Mouse (Mus musculus): ENCODE results near the gene Acp7.

The Acp7 gene

DNA sequence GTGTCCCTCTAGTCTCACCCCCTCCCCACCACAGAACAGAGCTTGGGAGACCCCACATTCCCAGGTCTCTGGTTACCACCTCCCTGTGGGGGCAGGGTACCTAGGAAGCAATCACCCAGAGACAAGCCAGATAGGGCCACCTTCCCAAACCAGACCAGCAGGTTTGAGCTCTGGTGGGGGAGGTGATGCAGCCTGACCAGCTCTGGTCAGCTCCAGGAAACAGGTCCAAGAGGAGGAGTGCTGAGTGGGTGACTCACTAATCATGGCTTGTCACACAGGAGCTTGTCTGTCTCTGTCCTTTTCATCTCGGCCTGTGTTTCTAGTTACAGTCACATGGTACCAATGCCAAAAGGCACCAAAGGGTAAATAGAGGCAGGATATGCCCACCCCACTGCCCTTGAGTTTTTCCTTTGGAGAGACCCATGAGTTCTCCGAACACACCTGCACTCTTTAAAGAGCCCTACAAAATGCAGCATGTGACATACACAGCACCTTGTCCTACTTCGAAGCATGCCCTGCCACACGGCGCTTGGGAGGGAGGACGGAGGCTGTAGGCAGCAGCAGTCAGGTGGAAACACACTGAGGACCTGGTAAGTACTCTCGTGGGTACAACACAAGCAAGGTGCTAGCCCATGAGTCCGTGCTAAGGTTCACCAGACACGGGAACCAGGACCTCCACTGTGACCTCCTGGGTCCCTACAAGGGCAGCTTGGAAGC is 53.1 kb downstream of the Acp7 start:
- in situ Hi-C loops (cut with MboI, MseI): no loop called here

GRCm38 (mm10) chr7:28576271-28576914 is 54.7 kb downstream of the Acp7 start:
- in situ Hi-C loops (cut with MboI, MseI): no loop called here

- in situ Hi-C loops (cut with MboI, MseI): no loop called here
These were observed 55.5 kb downstream of the Acp7 start for GRCm38 (mm10) chr7:28575597-28575996.

DNA sequence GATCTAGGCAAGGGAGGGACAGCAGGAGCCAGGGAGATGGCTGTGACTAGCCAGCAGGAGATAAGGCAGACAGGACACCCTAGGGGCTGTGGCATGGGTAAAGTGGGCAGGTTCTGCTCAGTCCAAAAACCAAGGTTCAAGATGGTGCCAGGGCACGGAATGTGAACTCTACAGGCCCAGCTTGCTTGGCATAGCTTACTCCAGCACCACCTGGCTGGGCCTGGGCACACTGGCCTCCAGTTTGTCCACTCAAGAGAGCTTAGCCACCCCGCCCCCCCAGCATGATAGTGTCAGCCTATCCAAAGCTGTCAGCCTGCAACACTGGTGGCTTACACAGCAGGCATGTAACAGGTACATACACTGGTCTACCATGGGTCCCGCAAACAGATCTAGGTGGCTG is 57.9 kb downstream of the Acp7 start:
- in situ Hi-C loops (cut with MboI, MseI): no loop called here

GRCm38 (mm10) chr7:28572689-28573088 is 58.4 kb downstream of the Acp7 start:
- in situ Hi-C loops (cut with MboI, MseI): no loop called here

DNA sequence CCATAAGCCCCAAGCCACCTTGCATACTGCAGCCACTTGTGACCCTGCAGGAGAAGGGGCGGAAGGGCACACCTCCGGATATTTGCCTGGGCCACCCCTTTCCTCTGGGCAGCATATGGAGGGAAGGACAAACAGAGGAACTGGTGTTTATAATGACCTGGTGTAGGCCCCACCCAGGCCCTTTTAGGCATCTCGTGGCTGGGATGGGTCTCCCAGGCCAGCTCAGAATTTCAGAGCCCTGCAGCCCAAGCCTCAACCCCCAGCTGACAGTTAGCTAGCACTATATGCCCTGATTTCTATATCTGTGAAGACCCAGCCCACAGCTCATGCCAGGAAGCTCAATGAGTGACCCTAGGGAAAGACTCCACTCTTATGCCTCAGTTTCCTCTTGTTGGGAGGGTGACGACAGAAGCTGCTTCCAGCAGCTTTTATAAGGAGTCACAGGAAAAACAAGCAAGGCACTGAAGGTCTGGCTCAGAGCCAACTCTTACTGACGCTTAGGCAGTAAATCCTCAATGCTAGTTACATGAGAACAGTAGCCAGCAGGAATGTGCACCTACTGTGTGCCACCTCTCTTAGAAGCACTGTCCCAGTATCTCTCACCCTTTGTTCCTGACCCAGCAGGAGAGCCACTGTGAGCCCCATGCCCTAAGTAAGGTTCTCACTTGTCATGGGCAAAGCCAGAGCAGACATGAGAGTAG is 60.0 kb downstream of the Acp7 start:
- in situ Hi-C loops (cut with MboI, MseI): no loop called here

GRCm38 (mm10) chr7:28570291-28570981 is 60.7 kb downstream of the Acp7 start:
- in situ Hi-C loops (cut with MboI, MseI): no loop called here

DNA sequence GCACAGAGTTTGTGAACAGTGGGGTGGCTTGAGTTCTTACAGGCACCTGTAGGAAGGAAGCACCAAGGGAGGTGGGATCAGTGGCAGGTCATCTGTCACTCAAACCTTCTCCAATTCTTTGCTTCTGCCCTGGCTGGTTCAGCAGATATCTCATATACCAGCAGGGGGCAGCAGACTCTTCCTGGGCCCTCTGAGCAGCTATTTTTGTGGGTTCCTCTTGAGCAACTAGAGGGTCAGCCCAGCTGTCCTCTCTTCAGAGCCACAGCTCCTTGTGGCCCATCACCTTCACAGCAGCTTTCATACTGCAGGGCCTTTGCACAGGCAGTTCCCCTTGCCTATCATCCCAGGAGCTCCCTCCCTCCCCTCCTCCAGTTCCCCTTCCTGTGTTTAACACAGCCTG is 62.9 kb downstream of the Acp7 start:
- in situ Hi-C loops (cut with MboI, MseI): loop anchor here in 1 of 2 experiments (5.0 kb wide), 1 partner anchor 34 kb away; no protein-coding TSS in a partner anchor

- in situ Hi-C loops (cut with MboI, MseI): loop anchor here in 1 of 2 experiments (5.0 kb wide), 1 partner anchor 35 kb away; no protein-coding TSS in a partner anchor
These were observed 63.6 kb downstream of the Acp7 start for GRCm38 (mm10) chr7:28567539-28567938.

GRCm38 (mm10) chr7:28565407-28565806 is 65.7 kb downstream of the Acp7 start:
- in situ Hi-C loops (cut with MboI, MseI): loop anchor here in 1 of 2 experiments (5.0 kb wide), 1 partner anchor 37 kb away; no protein-coding TSS in a partner anchor

GRCm38 (mm10) chr7:28562951-28563350 is 68.2 kb downstream of the Acp7 start:
- in situ Hi-C loops (cut with MboI, MseI): no loop called here

DNA sequence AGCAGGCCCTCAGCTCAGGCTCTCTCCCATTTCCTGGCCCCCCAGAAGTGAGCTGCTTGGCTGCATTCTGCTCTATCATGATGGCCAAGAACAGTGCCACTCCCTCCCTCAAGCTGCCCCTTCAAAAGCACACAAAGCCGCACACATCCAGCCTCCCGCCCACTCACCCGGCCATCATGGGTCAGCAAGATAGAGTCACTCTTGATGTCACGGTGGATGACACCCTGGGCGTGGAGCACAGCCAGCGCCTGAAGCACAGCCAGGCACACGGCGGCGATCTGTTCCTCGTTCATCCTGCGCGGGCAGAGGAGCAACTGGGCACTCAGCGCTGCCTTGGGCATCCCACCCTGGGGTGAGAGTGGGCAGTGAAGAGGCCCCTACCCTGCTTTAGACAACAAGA is 68.8 kb downstream of the Acp7 start:
- in situ Hi-C loops (cut with MboI, MseI): no loop called here

DNA sequence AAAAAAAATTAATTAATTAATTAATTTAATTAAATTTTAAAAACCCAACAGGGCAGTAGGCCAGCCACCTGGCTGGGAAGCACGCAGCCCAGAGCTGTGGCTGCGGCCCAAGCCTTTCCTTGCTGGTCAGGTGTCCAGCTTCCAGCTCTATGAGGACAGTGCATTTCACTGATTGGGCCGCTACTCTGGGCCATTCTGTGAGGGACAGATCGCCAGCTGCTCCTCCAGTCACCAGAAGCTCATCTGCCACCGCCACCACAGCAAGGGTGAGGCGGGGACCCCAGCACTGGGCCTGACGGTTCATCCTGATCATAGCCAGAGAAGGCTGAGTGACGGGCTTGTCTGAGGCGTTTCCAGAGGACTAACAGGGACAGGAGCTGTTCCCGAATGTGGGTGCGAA is 69.2 kb downstream of the Acp7 start:
- in situ Hi-C loops (cut with MboI, MseI): no loop called here

DNA sequence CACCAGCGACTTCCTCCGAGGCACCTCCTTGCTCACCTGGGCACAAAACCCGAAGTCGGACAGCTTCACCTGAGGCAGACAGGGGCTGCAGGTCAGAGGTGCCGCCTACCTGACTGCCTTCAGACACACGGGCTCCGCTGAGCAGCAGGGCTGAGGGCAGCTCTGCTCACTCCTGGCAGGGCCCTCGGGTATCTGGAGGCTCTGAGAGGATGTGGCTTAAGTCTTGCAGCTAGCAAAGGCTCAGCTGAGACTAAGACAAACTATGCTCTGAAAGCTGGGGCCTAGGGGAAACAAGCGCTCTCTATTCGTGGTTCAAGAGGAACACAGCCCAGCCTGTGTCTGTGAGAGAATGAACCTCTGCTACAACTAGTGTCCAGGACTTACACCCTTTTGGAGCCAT is 70.3 kb downstream of the Acp7 start:
- in situ Hi-C loops (cut with MboI, MseI): no loop called here

DNA sequence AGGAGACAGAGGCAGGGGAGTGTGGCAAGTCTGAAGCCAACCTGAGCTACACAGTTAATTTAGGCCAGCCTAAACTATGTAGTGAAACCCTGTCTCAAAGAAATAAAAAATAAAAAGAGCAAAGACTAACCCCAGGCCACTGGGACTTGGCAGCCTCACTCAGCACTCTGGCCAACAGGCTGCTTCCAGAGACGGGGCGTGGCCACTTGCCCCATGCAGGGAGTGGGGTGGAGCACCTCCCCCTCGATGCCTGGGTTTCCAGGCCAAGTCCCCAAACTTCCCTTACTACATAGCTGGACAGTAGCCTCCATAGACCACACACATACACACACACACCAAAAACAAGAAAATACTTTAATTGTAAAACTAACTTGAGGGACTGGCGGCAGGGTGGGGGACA is 72.6 kb downstream of the Acp7 start:
- in situ Hi-C loops (cut with MboI, MseI): no loop called here

- in situ Hi-C loops (cut with MboI, MseI): no loop called here
These were observed 73.4 kb downstream of the Acp7 start for GRCm38 (mm10) chr7:28557708-28558107.
